Mouse (Mus musculus): ENCODE results near the gene Mrpl22.
"Not testable (repeated sequence)": the region's sequence is repeated elsewhere in the genome, so short reads cannot be mapped to it uniquely, and the experiment has no call there.

The Mrpl22 gene

GRCm38 (mm10) chr11:58179986-58180385 is 8.5 kb downstream of the Mrpl22 start:
- not testable (repeated sequence) for DNase-seq (ENCODE audit: extremely low spot score, low read depth, low spot score)

DNA sequence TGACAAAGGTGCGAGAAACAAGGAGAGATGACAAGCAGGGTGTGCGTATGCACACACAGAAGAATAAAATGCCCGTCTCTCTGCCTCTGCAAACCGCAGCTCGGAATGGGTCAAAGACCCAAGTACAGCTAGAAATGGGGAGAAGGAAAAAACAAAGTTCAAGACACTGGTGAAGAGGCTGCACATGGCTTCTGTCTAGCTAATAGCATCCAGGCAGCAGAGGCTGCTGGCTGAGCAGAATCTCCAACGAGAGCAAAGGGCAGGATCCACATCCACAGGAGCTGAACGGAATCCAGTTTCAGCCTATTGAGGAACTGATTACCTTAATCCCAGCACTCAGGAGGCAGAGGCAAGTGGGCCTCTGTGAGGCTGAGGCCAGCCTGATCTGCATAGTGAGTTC is 9.3 kb downstream of the Mrpl22 start:
- no peak for DNase-seq (ENCODE audit: extremely low spot score, low read depth, low spot score)

DNA sequence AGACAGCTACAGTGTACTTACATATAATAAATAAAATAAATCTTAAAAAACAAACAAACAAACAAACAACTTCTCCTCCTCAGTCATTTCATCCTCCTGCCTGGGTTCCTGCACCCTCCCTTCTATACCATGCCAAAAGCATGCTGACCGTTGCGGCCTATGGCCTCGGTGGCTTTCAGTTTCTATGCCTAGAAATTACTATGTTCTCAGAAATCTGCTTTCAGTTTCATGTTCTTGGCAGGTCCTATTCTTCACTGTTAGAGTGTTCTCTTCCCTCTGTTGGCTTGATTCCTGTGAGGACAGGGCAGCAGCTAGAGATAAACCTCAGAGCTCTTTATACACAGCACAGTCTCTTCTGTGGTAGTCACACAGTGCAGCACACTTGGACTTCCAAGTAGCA is 12.1 kb downstream of the Mrpl22 start:
- DNase-seq (ENCODE audit: extremely low spot score, low read depth, low spot score), result no peak

DNA sequence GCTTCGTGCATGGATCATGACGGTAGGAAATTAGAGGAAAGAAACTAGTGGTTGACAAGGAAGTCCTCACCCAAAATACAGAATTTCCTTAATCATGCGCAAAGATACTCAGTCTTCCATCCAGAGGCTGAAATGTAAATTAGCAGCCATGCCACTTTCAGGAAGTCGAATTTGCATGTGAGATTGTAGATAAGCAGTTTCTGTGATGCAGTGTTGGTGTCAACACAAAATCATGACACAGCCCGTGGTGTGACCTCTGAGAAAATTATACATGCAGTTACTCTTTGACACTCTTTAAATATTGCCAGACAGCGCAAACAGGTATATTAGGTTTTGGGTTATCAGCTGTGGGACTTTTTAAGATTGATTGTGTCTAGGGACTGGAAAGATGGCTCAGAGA is 18.2 kb downstream of the Mrpl22 start:
- DNase-seq (ENCODE audit: extremely low spot score, low read depth, low spot score), result no peak

DNA sequence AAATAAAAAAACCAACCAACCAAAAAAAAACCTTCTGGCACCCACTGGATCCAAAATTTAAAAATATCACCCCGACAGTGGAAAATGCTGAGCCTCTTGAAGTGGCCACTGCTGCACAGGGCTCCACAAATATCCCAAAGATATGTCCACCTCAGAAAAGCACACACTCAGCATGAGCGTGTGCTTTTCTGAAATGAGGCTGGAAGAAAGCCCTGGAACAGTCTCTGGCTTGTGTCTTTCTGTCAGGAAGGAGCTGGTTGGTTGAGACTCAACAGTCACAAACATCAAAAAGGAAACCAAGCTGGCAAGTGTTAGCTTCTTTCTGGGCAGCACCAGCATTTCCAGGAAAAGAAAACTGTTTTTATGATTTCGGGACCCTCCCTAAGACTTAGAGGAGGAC is 21.9 kb downstream of the Mrpl22 start:
- no peak for DNase-seq (ENCODE audit: extremely low spot score, low read depth, low spot score)

DNA sequence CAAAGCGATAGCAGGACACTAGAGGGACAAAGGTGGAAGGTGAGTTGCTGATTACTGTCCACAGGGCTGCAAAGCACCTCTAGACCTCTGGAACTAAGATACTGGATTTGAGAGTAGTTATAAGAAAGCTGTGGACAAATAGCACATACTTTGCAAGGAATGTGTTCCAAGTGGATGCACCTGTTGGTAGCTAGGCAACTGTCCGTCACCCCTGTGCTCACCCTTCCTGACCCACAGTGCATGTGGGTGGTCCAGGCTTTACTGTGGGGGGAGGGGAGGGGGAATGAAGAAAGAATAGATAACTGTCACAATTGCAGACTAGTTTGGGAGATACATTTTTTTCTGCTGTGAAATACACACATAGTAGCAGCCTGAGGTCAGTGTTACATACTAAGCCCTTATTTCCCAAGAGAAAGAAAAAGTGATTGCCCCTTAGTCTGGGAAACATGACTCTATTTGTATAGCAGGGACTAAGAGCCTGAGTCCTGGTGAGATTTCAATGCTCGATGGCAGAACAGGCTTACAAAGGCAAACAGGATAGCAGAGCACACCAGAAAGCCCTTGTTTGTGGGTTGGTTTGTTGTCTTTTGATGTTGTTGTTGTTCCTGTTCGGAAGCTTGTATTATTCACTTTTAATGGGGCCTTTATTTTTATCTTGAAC is 22.5 kb downstream of the Mrpl22 start:
- DNase-seq (ENCODE audit: extremely low spot score, low read depth, low spot score), result no peak

GRCm38 (mm10) chr11:58198663-58199062 is 27.2 kb downstream of the Mrpl22 start:
- DNase-seq (ENCODE audit: extremely low spot score, low read depth, low spot score), result no peak

- not testable (repeated sequence) for DNase-seq (ENCODE audit: extremely low spot score, low read depth, low spot score)
Measured at GRCm38 (mm10) chr11:58199229-58200037, 28.0 kb downstream of the Mrpl22 start, which contains the start of the genes Igtp and Irgm2. Gene Igtp, plus strand, starts transcription at chr11:58199556. Gene Irgm2, plus strand, starts transcription at chr11:58199618.

- DNase-seq (ENCODE audit: extremely low spot score, low read depth, low spot score), result no peak
Measured at GRCm38 (mm10) chr11:58200226-58200625, 28.8 kb downstream of the Mrpl22 start.

- no peak for DNase-seq (ENCODE audit: extremely low spot score, low read depth, low spot score)
Measured at GRCm38 (mm10) chr11:58201052-58201451, 29.6 kb downstream of the Mrpl22 start.

- no peak for DNase-seq (ENCODE audit: extremely low spot score, low read depth, low spot score)
Measured at GRCm38 (mm10) chr11:58210321-58210886, 38.9 kb downstream of the Mrpl22 start.

GRCm38 (mm10) chr11:58211062-58211681 is 39.7 kb downstream of the Mrpl22 start:
- no peak for DNase-seq (ENCODE audit: extremely low spot score, low read depth, low spot score)

DNA sequence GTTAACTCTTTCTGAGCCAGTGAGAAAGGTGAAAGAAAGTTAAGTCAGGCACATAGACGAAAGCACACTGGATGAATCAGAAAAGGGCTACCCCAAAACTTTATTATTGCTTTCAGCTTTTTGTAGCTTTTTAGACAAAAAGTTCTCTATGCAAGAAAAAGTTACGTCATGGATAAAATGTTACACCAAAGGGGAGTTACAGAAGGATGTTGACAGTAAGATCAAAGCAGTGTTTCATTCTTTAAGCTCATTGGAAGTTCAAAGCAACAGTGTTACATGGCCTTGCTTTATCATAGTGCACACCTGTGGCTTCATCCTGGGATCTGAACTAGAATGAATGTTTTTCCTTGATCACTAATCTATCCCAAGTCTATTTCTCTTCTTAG is 40.2 kb downstream of the Mrpl22 start:
- no peak for DNase-seq (ENCODE audit: extremely low spot score, low read depth, low spot score)

DNA sequence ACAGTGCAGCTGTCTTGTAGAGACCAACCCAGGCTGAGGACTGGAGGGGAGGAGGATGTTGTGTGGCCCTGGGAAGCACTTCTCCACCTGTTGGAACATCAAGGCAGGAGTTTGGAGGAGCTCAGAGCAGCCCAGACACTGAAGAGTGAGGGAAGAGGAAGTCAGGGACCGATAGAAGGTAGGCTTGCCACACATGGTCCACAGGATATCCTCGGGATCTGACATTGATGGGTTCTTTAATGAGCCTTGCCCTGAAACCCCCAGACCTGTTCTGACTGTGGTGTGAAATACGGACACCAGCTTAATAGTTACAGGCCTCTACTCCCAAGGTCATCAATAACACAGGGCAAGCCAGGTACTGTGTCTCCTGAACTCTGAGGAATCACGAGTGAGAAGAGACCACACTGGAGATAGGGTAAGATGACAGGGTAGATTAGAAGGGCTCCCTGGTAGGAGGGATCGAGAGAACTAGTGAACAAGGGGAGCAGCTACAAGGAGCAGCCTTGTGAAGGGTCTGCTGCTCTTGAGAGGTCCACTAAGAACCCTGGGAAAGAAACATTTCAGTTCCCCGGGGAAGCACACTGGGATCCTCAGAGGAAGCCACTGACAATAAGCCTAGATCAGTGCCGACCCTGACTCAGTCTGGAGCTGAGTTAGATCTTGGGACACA is 42.3 kb downstream of the Mrpl22 start:
- DNase-seq (ENCODE audit: extremely low spot score, low read depth, low spot score), result no peak

- DNase-seq (ENCODE audit: extremely low spot score, low read depth, low spot score), result no peak
Measured at GRCm38 (mm10) chr11:58214391-58215048, 43.1 kb downstream of the Mrpl22 start.

- not testable (repeated sequence) for DNase-seq (ENCODE audit: extremely low spot score, low read depth, low spot score)
Measured at GRCm38 (mm10) chr11:58215049-58215430, 43.6 kb downstream of the Mrpl22 start.

DNA sequence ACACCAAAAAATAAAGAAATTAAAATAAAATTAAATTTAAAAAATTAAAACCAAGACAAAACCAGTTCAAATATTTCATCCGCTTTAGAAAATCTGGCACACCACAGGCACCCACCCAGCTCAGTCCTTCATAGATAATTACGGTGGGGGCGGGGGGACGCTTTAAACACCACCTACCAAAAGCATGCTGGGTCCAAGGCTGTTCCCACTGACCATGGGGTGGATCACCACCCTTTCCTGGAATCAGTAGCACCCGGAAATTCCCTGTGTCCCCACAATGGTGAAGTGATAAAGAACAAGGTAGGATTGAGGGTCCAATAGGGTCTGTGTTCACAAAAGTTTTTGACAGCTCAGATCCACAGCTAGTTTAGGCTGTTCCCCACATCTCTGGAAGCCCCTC is 44.4 kb downstream of the Mrpl22 start:
- DNase-seq (ENCODE audit: extremely low spot score, low read depth, low spot score), result no peak

- DNase-seq (ENCODE audit: extremely low spot score, low read depth, low spot score), result no peak
Measured at GRCm38 (mm10) chr11:58216823-58217222, 45.4 kb downstream of the Mrpl22 start.

- DNase-seq (ENCODE audit: extremely low spot score, low read depth, low spot score), result no peak
Measured at GRCm38 (mm10) chr11:58223751-58224150, 52.3 kb downstream of the Mrpl22 start.

DNA sequence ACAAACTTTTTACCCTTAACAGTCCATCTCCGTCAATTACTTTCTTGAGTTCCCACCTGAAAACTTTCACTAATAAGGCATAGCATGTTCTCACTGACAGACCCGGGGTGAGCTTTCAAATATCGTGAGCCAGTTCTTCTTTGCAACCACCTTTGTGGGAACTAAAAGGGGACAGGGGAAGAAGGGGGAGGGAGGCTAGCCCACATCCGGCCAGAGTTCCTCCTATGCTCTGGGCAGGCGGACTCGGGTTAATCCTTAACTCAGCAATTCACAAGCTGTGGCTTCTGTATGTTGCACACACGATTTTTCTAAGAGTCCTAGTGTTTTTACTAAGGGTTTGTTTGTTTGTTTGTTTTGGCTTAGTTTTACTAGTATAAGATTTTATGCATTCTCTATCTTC is 52.9 kb downstream of the Mrpl22 start:
- no peak for DNase-seq (ENCODE audit: extremely low spot score, low read depth, low spot score)

GRCm38 (mm10) chr11:58224872-58225271 is 53.4 kb downstream of the Mrpl22 start:
- not testable (repeated sequence) for DNase-seq (ENCODE audit: extremely low spot score, low read depth, low spot score)

Measured in hindlimb bud, embryonic 11.5 days (tissue).